Mouse (Mus musculus) testis, adult 2 months (tissue): Measurements from ENCODE around the gene Tmsb15a. TPM values are rescaled to one million over a fixed set of nuclear protein-coding genes. Genes with fewer than 3 reads are reported as not detected.
A peak's percentile ranks its signal among the peaks of the same experiment; 100 is the strongest.

Source experiments
- H3K27ac ChIP-seq: fragments of 200-500 bp; 2 replicates; pipeline ENCODE4 v1.5.1; 2012; ENCODE audit warnings: low read depth, low read length; ENCODE audit not compliant: control insufficient read depth, insufficient read depth
- H3K27me3 ChIP-seq: fragments of 200-500 bp; 2 replicates; pipeline ENCODE4 v1.6.1; 2012; ENCODE audit warnings: mild to moderate bottlenecking, low read length, moderate library complexity; ENCODE audit not compliant: control insufficient read depth, insufficient read depth
- H3K36me3 ChIP-seq: fragments of 200-500 bp; 2 replicates; pipeline ENCODE4 v1.6.1; 2012; ENCODE audit warnings: mild to moderate bottlenecking, low read length; ENCODE audit not compliant: control insufficient read depth, insufficient read depth
- H3K4me1 ChIP-seq: fragments of 200-500 bp; 2 replicates; pipeline ENCODE4 v1.6.1; 2012; ENCODE audit warnings: low read length; ENCODE audit not compliant: control insufficient read depth, insufficient read depth
- H3K4me3 ChIP-seq: fragments of 200-500 bp; 2 replicates; pipeline ENCODE4 v1.5.1; 2012; ENCODE audit warnings: low read depth, mild to moderate bottlenecking, low read length, moderate library complexity, mixed read lengths; ENCODE audit not compliant: control insufficient read depth
- CTCF ChIP-seq: fragments of 200-500 bp; IDR thresholded peaks from 2 replicates; pipeline ENCODE4 v1.5.1; 2012; ENCODE audit warnings: low read depth, mild to moderate bottlenecking, inconsistent platforms, low read length, moderate library complexity; ENCODE audit not compliant: control insufficient read depth, insufficient read depth, insufficient replicate concordance
- POLR2A ChIP-seq: fragments of 200-500 bp; IDR thresholded peaks from 2 replicates; pipeline ENCODE4 v1.6.1; 2012; ENCODE audit warnings: low read depth, mild to moderate bottlenecking, inconsistent platforms, low read length, moderate library complexity; ENCODE audit not compliant: control insufficient read depth
- polyA plus RNA-seq: library from polyadenylated mRNA; depleted of rRNA; stranded (reverse); fragments of >200 nt; gene quantifications from 2 replicates; pipeline ENCODE4 v1.2.3, GENCODE M21; 2012

Gene Tmsb15a
- polyA plus RNA-seq, 1 experiment = 77.7 TPM

DNA sequence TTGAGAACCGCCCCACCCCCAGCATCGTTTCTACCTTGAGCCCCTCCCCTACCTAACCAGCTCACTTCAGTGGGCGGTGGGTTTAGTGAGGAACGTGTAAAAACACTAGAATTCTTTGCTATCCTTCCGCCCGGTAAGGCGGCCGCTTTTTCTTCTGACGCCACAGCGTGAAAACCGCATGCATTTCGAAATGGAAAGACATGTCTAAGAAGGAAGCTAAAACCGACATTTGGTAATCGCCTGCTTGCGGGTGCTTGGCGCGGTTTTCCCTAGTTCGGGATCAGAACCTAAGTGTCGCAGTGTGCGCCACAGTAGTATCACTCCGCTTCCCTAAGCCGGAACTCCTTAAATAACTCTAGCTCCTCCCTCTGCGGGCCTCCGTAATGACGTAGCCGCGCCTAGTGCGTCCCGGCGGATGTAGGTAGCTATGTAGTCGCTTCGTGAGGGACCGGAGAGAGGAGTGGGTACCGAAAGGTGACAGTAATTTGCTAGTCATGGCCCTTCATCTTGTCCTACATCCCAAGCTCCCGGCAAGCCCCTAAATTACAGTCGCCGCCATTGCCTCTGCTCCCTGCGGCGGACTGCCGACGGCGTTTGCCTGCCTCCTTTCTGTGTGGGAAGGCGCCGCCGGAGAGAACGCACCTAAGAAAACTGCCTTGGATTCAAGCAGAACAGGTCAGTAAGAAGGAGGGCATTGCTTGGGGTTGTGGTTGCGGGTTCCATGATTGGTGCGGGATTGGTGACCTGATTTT is 17.4 kb upstream of the Tmsb15a start, which contains the start of the genes Armcx5 and Gprasp1:
TSS of gene Armcx5 (plus strand) at position 430 of the 752 bp plus-strand sequence.
TSS of gene Gprasp1 (plus strand) at position 430 of the 752 bp plus-strand sequence.
- TF ChIP-seq CTCF = no peak
- TF ChIP-seq POLR2A = peak; percentile 67
- H3K4me3 ChIP-seq = peak within 1 kb of the TSS; percentile 93
- no peaks in the 10 kb centered on the region for H3K36me3 ChIP-seq
- H3K4me1 ChIP-seq = no peaks in the 10 kb centered on the region
- H3K27ac ChIP-seq = peak within 1 kb of the TSS; percentile 61
- H3K27me3 ChIP-seq = no peaks in the 10 kb centered on the region

DNA sequence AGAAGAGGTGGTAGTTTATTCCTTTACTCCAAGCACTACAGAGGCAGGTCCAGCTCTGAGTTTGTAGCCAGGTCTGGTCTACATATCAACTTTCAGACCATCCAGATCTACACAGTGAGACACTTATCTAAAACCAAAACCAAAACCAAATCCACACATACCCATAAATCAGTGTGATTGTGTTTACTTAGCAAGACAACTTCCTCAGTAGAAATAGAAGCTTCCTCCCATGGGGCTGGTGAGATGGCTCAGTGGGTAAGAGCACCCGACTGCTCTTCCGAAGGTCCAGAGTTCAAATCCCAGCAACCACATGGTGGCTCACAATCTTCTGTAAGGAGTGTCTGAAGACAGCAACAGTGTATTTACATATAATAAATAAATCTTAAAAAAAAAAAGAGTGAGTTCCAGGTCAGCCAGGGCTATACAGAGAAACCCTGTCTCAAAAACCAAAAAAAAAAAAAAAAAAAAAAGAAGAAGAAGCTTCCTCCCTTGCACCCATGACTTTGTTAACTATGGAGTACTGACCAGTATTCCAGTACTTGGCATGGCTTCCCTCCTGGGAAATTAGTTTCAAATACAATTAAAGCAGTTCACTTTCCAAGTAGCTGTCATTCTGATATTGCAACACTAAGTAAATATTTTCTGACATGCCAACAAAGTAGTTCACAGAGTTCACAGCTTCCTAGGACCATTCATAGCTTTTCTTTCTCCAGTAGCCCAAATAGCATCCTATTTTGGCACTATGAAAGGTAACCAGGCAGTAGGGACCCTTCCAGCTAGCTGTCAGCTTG is 13.9 kb upstream of the Tmsb15a start:
- Histone ChIP-seq H3K27me3 (no peaks in the 10 kb centered on the region), H3K4me3 (no peak overlapping the region), H3K4me1 (no peaks in the 10 kb centered on the region), H3K36me3 (no peaks in the 10 kb centered on the region), H3K27ac (no peak overlapping the region)
- TF ChIP-seq POLR2A (no peak), CTCF (no peak)

DNA sequence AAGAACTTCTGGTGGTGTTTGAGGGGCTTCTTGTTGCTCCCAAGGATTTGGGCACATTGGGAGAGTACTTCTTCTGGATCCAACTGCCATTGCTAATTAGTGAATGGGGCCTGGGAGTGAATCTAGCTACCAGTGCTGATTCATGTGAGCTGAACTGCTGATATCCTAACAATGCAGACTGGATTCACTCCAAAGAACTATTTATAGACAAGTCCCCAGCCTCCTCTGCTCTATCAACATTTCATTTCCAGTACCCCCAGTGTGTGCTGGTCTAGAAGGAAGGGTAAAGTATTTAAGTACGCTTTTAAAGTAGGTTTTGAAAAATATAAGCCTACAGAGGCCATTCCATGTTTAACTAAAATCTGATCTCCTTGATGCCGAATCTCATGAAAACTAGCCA is 12.2 kb downstream of the Tmsb15a start:
- Histone ChIP-seq H3K4me1 (no peaks in the 10 kb centered on the region), H3K27ac (no peak overlapping the region), H3K4me3 (no peak overlapping the region), H3K36me3 (no peaks in the 10 kb centered on the region), H3K27me3 (no peaks in the 10 kb centered on the region)
- TF ChIP-seq CTCF (no peak), POLR2A (no peak)

DNA sequence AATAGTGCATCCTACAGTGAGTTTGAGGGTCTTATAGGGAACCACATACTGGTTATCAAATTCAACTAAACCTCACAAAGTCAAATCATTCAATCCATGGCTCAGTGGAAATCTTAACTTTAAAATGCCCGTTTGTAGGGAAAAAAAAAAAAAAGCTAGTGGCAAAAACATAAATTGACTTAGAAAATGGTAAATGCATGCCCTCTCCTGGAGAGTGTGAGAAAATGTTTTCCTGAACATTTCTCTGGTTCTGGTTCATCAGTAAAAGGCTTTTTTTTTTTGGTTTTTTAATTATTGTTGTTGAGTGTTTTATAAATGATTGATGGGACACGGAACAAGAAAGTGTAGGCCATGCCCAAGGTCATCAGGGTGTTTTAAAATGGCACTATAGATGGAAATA is 20.7 kb downstream of the Tmsb15a start:
- H3K27ac ChIP-seq = no peak overlapping the region
- no peaks in the 10 kb centered on the region for H3K27me3 ChIP-seq
- no peaks in the 10 kb centered on the region for H3K36me3 ChIP-seq
- H3K4me3 ChIP-seq = no peak overlapping the region
- no peaks in the 10 kb centered on the region for H3K4me1 ChIP-seq
- TF ChIP-seq POLR2A (no peak), CTCF (no peak)

DNA sequence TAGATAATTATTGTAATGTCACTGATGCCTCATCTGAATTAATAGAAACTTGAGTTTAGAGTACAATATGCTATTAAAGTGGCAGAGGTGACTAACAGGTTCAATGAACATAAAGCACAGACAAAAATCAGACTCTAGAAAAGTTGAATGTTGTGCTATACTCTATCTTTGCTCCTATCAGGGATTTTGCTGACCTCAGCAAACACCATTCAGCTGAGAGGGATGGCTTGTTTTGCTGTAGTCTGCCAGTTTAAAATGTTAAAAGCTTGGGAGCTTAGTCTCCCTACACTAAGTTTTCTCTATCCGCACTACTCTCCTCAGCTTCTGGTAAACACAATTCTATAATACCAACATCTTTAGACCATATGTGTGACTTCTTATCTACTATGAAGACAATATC is 21.9 kb downstream of the Tmsb15a start:
- H3K27ac ChIP-seq = no peak overlapping the region
- TF ChIP-seq CTCF = no peak
- TF ChIP-seq POLR2A = no peak
- no peak overlapping the region for H3K4me3 ChIP-seq
- no peaks in the 10 kb centered on the region for H3K36me3 ChIP-seq
- H3K4me1 ChIP-seq = no peaks in the 10 kb centered on the region
- H3K27me3 ChIP-seq = no peaks in the 10 kb centered on the region

DNA sequence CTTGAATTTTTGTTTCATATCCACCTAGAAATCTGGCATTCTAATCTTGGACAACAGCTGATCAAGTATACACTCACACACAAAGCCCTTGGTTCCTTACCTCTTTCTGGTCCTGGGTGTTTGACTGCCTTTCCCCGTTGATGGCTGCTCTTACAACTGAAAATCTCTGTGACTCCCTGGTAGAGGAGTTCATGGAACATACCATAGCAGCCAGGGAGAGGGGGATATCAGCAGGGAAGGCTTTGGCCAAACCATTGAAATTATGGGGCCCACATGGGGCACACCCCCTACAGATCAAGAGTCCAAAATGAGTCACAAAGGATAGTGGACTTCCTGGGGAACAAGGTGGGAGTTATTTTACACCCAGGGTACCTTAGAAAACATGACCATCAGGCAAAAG is 31.4 kb downstream of the Tmsb15a start, which contains the start of gene Tcp11x2:
TSS of gene Tcp11x2 (minus strand) at position 158 of the 400 bp plus-strand sequence.
- H3K27me3 ChIP-seq = no peaks in the 10 kb centered on the region
- H3K4me1 ChIP-seq = no peaks in the 10 kb centered on the region
- no peaks in the 10 kb centered on the region for H3K36me3 ChIP-seq
- H3K27ac ChIP-seq = peak within 1 kb of the TSS; percentile 49; the same call in 1 of the 2 replicates
- TF ChIP-seq CTCF (no peak), POLR2A (no peak)
- H3K4me3 ChIP-seq = peak within 1 kb of the TSS; percentile 62; the same call in 1 of the 2 replicates

DNA sequence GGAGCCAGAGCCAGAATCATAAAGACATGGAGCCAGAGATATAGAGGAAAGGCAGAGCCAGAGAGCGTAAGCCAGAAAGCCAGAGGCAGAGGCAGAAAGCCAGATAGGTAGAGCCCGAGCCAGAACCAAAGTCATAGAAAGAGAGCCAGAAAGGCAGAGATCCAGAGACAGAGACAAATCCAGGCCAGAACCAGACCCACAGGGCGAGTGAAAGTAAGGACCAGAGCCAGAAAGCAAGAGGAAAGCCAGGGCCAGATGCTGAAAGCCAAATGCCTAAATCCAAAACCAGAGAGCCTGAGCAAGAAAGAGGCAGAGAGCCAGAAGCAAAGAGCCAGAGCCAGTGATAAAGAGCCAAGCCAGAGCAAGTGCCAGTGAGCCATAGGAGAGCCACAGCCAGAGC is 37.3 kb downstream of the Tmsb15a start:
- no peak for TF ChIP-seq POLR2A
- TF ChIP-seq CTCF = no peak
- Histone ChIP-seq H3K36me3 (no peaks in the 10 kb centered on the region), H3K4me3 (no peak overlapping the region; the same call in 1 of the 2 replicates), H3K27me3 (no peaks in the 10 kb centered on the region), H3K27ac (no peak overlapping the region), H3K4me1 (no peaks in the 10 kb centered on the region)
